Mouse (Mus musculus): ENCODE data around the gene Rnpepl1. TPM values are rescaled to one million over a fixed set of nuclear protein-coding genes. Genes with fewer than 3 reads are reported as not detected.

Rnpepl1 gene
- polyA plus RNA-seq, 1 experiment from 2014 or later, result 22.3 TPM

GRCm38 (mm10) chr1:92971879-92972795 lies 61.6 kb downstream of the Rnpepl1 start:
- no peaks in the 10 kb centered on the region for H3K9me3 ChIP-seq (ENCODE audit: control insufficient read depth, low read length)
- H3K27ac ChIP-seq (ENCODE audit: low read depth, low read length), result no peak overlapping the region
- no peak overlapping the region for H3K4me2 ChIP-seq (ENCODE audit: low read depth)
- H3K4me3 ChIP-seq (ENCODE audit: low read depth, low read length), result no peak overlapping the region
- DNase-seq (ENCODE audit: low spot score), result no peak
- no peak for ATAC-seq (ENCODE audit: insufficient read depth, low FRiP score, low TSS enrichment)
- WGBS, result 87% methylated on average over 7 of the region's 7 CpGs
- no peaks in the 10 kb centered on the region for H3K4me1 ChIP-seq (ENCODE audit: control insufficient read depth, insufficient read depth, low read length)
- H3K9ac ChIP-seq (ENCODE audit: low read length), result no peak overlapping the region
- no peaks in the 10 kb centered on the region for H3K36me3 ChIP-seq (ENCODE audit: control insufficient read depth, insufficient read depth, low read length)
- H3K27me3 ChIP-seq (ENCODE audit: control insufficient read depth, insufficient read depth, low read length), result no peaks in the 10 kb centered on the region

DNA sequence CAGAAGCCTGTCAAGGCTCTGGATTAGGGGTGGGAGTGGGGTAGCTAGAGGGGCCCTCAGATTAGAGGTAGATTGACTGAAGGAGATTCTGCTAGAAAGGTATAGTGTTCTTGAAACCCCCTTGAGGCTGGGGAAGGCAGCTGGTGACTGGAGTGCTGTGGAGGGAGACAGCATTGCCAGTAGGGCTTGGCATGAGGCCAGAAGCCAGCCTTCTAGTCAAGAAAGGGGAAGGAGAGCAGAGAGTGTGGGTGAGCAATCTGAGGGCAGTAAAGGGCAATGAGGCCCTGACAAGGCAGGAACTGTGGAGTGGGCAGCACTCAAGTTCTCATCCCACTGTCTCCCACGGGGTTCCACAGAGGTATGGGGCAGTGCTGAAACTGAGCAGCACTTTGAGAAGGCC lies 62.3 kb downstream of the Rnpepl1 start:
- 67% methylated on average over 1 of the region's 1 CpGs for WGBS

More for the DNA sequence above, 62.3 kb downstream of the Rnpepl1 start:
- ATAC-seq (ENCODE audit: insufficient read depth, low FRiP score, low TSS enrichment), result no peak
- no peaks in the 10 kb centered on the region for H3K27me3 ChIP-seq (ENCODE audit: control insufficient read depth, insufficient read depth, low read length)
- H3K4me3 ChIP-seq (ENCODE audit: low read depth, low read length), result no peak overlapping the region
- H3K27ac ChIP-seq (ENCODE audit: low read depth, low read length), result no peak overlapping the region
- H3K36me3 ChIP-seq (ENCODE audit: control insufficient read depth, insufficient read depth, low read length), result no peaks in the 10 kb centered on the region
- no peak overlapping the region for H3K9ac ChIP-seq (ENCODE audit: low read length)
- DNase-seq (ENCODE audit: low spot score), result no peak
- no peaks in the 10 kb centered on the region for H3K9me3 ChIP-seq (ENCODE audit: control insufficient read depth, low read length)
- no peak overlapping the region for H3K4me2 ChIP-seq (ENCODE audit: low read depth)
- H3K4me1 ChIP-seq (ENCODE audit: control insufficient read depth, insufficient read depth, low read length), result no peaks in the 10 kb centered on the region

Other genes starting within 250 kb of the Rnpepl1 start
- gene Gpc1, start 79.1 kb upstream of the Rnpepl1 start, polyA plus RNA-seq (2014; fragmentation: Nextera tagmentation; extraction: Ambion mirVana), result 49.5 and 52.5 TPM in 2 replicates
- 0.23 and 0.62 TPM in 2 replicates for gene Ankmy1, start 7.9 kb upstream of the Rnpepl1 start, polyA plus RNA-seq (2014; fragmentation: Nextera tagmentation; extraction: Ambion mirVana)
- gene Dusp28, start 3.8 kb upstream of the Rnpepl1 start, polyA plus RNA-seq (2014; fragmentation: Nextera tagmentation; extraction: Ambion mirVana), result 8.6 and 9.4 TPM in 2 replicates
- 39.2 and 43.4 TPM in 2 replicates for gene Capn10, start 23.6 kb downstream of the Rnpepl1 start, polyA plus RNA-seq (2014; fragmentation: Nextera tagmentation; extraction: Ambion mirVana)
- gene Gpr35, start 40.1 kb downstream of the Rnpepl1 start, polyA plus RNA-seq (2014; fragmentation: Nextera tagmentation; extraction: Ambion mirVana), result 0.13 and 0.55 TPM in 2 replicates
- gene Aqp12, start 95.6 kb downstream of the Rnpepl1 start, polyA plus RNA-seq (2014; fragmentation: Nextera tagmentation; extraction: Ambion mirVana), result not detected in 2 replicates
- gene Kif1a, start 191.2 kb downstream of the Rnpepl1 start, polyA plus RNA-seq (2014; fragmentation: Nextera tagmentation; extraction: Ambion mirVana), result 58.0 and 73.8 TPM in 2 replicates
- gene Agxt, start 224.5 kb downstream of the Rnpepl1 start, polyA plus RNA-seq (2014; fragmentation: Nextera tagmentation; extraction: Ambion mirVana), result not detected in 2 replicates

All from neural tube, embryonic 11.5 days (tissue).